Mouse (Mus musculus) R1 (cell line): ENCODE measurements at regions not wholly inside any gene's neighbourhood (a gene's known extent, or its start where the extent isn't known, plus 50 kb on each side); places are given as distances from the start of the nearest gene placed in this dataset.
A peak's percentile ranks its signal among the peaks of the same experiment; 100 is the strongest.

Source experiments
- DNase-seq: peaks from one replicate; pipeline ENCODE4 v3.0.0-alpha.2; 2018; ENCODE audit warnings: low read depth, low spot score

- no peak for DNase-seq
Measured at GRCm38 (mm10) chr1:155472112-155472955, 55.1 kb upstream of the Xpr1 start.

DNA sequence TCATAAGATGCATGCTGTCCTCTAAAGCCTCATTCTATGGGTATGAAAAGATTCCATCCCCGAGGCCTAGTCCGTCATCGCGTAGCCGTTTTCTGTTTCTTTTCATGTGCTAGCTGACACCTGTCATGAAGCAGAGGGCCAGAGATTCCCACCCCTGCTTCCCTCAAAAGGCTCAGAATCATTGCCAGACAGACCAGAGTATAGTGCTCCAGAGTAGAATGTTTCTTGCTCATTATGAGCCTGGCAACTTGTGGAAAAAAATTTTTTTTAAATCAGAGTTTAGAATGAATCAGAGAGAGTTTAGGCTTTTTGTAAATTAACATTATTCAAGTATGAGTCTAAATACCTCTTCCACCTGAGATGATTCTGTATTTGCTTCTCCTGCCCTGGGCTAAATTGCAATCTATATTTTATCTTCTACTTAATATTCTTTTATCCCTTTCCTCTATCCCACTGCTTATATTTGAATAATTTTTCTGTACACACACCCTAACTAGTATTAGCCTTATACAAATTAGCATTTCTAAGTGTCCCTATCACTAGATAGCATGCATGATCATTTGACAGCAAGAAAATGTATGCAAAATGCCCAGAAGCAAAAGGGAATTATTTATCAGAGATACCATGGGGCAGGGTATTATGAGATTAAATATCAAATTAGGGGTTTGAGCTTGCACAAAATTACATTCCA, 55.9 kb upstream of the Xpr1 start:
- DNase-seq, result no peak

DNA sequence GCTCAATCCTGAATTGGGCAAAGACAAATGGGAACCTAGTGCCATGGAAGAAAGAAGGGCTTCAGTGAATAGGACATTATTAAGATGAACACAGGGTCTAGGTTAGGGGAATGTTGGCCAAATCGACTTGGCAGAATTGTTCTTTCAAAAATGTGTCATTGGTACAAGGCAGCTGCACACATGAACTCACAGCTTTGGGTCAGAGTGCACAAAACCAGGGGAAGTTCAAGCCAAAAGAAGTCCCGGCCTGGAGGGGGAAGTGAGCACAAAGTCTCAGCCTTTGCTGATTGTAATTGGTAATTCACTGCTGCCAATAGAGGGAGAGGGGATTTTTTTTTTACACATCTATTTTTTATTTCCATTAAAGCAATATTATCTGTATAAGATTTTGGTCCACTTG, 57.8 kb upstream of the Xpr1 start:
- DNase-seq, result no peak

DNA sequence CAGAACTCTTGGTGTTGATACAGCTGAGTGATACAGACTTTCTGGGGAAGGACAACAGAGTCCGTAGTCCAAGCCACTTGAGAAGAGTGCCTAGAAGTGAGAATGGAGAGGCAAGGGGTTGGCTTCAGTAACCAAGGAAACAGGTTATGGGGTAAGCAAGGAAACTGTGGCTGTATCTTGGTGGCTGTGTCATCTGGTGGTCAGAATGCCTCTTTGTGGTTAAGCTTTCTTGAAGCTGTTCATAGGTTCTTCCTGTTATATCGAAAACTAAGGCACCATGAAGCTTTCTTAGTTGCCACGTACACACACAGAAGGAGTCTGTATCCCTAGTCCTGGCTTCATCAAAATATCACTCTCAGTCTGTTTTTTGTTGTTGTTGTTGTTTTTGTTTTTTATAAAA, 59.0 kb upstream of the Xpr1 start:
- no peak for DNase-seq

GRCm38 (mm10) chr1:155482148-155482547, 64.9 kb upstream of the Xpr1 start:
- no peak for DNase-seq

GRCm38 (mm10) chr1:155482760-155483159, 65.5 kb upstream of the Xpr1 start:
- DNase-seq, result no peak

DNA sequence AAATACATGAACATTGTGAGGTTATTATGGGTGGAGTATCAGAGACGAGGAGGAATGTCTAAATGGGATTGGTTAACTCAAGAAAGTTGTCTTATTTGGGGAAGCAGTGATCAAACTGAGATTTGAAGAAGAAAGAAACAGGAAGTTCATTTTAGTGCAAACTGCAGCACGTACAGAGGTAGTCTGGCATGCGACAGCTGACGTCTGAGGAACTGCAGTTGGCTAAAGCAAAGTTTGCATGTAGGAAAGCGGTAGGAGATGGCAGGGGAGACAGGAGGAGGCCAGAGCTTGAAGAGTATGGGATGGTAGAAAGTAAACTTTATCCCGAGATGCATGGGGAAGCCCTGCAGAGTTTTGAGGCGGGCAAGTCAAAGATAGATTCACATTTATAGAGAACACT, 66.5 kb upstream of the Xpr1 start:
- DNase-seq, result no peak

DNA sequence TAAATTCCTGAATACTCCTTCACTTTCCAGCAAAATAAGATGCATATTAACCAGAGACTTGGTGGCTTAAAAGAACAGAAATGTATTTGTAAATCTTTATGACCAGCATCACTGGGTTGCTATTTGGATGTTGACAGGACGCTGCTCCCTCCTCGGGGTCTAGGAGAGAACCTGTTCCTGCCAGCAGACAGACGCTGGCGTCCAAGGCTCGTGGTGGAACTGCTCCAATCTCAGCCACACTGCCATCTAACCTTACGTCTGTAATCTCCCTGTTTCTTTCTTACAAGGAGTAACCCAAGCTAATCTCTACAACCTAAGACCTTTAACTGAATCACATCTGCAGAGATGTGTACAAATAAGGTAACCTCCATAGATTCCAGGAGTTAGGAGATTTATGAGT, 70.1 kb upstream of the Acbd6 start:
- DNase-seq, result no peak

- no peak for DNase-seq
Measured at GRCm38 (mm10) chr1:155488966-155489661, 68.8 kb upstream of the Acbd6 start.

DNA sequence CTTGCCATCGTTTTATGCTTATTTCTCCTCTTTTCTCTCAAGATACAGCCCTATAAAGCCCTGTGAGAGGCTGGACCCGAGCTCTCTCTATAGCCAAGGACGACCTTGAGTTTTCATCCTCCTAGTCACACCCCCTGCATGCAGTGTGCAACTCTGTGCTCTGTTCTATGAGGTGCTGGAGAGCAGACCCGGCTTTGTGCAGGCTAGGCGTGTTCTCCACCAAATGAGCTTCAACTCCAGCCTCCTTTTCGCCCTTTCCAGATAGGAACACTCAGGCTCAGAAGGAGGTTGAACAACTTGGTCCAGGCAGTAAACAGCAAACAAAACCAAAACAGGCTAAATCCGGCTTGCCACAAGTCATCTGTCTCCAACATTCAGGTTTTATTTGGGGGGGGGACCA, 67.8 kb upstream of the Acbd6 start:
- peak; percentile 18 for DNase-seq

DNA sequence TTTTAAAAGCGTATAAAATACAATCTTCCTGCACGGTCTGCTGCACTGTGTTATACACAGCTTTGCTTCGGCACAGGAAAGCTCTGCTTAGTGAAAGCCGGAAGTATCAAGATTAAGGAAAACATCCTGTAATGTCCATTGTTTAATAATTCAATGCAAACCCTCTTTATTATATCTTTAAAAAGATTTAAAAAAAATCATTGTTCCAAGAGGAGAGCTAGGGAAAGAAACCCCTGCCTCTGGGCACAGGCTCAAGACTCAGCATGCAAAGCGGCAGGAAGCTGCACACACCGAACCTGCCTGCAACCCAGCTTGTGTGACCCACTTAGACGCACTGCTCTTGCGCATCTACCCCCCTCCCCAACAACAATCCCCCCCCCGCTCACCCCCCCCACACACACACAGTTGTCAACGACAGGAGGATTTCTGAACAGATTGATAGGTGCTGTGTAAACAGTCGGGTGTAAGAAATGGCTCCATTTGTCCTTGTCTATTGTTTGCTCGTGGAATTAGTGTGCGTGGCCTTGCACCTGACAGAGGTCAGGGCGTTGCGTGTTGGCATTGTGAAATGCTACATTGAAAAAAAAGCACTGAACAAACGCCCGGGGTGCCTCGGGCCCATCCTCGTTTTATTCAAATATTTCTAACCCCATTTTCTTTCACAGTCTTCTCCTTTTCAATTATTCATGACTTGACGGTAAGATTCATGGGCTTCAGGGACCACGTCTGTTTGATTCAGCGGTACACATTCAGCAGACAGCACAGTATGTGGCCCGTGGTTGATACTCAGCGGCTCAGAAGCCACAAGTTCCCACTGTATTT, 66.5 kb upstream of the Acbd6 start:
- peak; percentile 49 for DNase-seq

DNA sequence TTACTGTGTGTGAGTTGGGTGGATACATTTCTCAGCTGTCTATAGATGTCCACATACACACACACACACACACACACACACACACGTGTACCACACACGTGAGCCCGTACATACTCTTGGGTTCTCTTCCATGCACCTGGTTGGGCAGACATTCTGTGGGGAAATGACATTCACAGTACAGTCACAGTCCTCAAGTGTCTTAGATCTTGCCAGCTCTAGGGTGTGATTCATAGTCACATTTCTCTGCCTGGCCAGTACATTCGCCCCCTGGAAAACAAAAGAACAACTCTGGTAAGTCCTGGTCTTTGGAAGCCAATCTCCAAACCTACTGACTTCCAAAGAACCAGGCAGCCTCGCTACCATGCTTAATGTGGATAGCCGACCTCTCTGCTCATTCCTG, 64.6 kb upstream of the Acbd6 start:
- DNase-seq, result no peak

GRCm38 (mm10) chr1:155493799-155494198, 64.1 kb upstream of the Acbd6 start:
- DNase-seq, result no peak

- DNase-seq, result no peak
Measured at GRCm38 (mm10) chr1:155494347-155494746, 63.6 kb upstream of the Acbd6 start.

GRCm38 (mm10) chr1:155499735-155500134, 58.2 kb upstream of the Acbd6 start:
- DNase-seq, result no peak

GRCm38 (mm10) chr1:155502867-155503266, 55.1 kb upstream of the Acbd6 start:
- no peak for DNase-seq

- no peak for DNase-seq
Measured at GRCm38 (mm10) chr1:155504581-155505328, 53.2 kb upstream of the Acbd6 start.

DNA sequence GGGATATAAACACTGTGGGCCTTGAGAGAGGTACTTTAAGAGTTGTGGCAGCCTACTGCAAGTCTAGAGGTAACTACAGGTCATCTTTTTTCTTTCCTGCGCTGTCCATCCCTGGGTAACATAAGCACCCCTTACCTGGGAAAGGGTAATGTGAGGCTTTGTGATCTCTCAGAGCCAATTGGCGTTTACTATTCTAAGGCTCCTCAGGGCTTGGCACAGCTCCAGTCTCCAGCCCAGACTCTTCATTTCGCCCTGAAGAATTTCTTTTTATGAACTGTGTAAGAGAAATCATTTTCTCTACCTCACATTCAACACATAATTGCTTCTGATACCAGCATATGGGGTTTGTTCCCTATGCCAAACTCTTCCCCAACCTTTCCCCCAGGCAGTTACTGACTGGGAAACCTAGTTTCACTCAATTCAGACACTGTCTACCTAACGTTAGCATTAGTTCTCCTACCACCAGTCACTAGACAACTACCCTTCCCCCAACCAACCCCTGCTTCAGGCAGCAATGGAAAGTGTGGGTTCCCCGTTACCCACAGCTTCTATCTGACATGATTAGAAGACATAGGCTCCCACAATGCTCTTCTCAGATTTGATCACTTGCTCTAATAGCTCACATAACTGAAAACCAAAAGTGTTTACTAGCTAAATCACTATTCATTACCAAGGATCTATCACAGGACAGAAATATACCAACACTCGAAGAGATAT, 52.4 kb upstream of the Acbd6 start:
- no peak for DNase-seq
